Mouse (Mus musculus) mesoderm, embryonic 11.5 days (tissue): ENCODE results near the gene Gm48552.
A peak's percentile ranks its signal among the peaks of the same experiment; 100 is the strongest.

Source experiments
- DNase-seq: peaks from one replicate; pipeline ENCODE4 v3.0.0-alpha.2; 2012; ENCODE audit warnings: low read depth, low spot score

The Gm48552 gene

GRCm38 (mm10) chr10:81406504-81407440, 18.0 kb downstream of the Gm48552 start:
- no peak for DNase-seq

- DNase-seq, result peak; percentile 81
These were observed 19.0 kb downstream of the Gm48552 start for GRCm38 (mm10) chr10:81407539-81408423.

GRCm38 (mm10) chr10:81408424-81408729, 19.6 kb downstream of the Gm48552 start:
- no peak for DNase-seq

DNA sequence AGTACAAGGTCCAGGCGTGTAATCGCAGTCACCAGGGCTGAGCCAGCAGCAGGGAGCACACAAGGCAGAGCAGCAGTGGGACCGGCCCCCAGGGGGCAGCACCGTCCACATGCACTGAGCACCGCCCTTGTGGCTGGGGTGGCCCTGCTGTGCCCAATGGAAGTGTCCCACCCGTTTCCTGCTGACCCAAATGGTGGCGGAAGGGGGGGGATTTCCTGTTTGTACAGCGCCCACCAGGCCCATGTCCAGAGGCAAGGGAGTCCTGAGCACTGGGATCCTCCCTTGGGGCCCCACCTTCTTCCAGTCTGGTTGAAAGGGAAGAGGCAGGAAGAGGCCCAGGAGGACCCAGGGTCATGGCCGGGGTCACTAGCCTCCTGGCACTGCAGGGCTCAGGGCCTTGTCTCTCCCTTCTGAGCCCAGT, 20.1 kb downstream of the Gm48552 start:
- DNase-seq, result peak; percentile 79

DNA sequence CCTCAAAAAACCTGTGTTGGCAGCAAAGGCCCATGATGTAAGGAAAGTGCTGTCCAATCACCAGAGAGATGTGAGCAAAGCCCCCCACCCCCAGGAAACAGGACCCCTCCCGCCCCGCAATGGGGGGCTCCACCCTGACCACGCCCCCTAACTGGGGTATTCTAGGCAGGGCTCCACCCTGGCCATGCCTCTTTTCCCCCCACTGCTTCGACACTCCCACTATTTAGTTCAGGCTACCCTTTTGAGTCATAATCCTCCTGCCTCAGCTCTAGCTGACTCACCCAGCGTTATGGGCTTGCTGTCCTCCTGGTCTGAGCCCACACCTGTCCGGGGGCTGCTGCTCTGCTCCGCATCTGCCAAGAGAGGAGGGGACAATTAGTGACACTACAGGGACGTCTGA, 20.5 kb downstream of the Gm48552 start:
- DNase-seq, result no peak

GRCm38 (mm10) chr10:81410350-81410749, 21.5 kb downstream of the Gm48552 start:
- DNase-seq, result no peak

GRCm38 (mm10) chr10:81410981-81411380, 22.2 kb downstream of the Gm48552 start:
- DNase-seq, result no peak

DNA sequence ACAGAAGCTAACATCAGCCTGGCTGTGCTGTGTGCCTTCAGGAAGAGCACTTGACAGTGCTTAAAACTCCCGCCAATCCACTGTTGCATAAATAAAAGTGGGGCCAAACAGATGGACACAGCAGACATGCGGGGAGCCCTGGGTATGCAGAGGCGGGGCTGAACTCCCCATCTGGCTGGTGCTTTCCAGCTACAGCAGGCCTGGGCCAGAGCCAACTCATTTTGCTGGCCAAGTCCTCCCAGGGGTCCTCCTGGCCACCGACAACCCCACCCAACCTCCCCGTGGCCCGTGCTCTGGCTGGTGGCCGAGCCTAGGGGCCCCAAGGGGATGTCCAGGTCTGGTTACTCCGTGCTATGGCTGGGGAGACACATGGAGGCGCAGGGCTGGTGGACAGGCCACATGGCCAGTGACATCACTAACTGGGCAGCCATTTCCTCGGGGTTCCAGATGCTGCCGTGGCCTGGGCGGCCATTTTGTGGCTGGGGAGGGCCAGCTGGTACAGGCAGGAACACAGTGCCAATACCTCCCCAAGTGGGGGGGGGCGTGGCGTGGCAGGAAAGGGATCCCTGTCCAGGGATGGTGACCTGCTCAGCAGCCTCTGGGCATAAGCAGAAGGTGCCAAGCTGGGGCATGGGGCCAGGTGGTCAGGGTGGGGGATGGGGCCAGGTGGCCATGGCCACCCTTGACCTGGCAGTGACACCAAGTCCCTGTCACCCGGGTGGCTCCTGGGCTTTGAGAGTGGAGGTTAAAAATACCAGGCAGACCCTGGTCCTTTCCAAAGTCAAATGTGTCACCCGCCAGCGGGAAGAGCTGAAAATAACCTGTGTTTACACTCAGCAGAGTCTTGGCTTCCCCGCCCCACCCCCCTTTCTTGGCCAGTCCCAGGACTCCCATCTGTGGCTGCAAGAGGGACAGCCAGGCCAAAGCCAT, 22.9 kb downstream of the Gm48552 start:
- DNase-seq, result no peak

DNA sequence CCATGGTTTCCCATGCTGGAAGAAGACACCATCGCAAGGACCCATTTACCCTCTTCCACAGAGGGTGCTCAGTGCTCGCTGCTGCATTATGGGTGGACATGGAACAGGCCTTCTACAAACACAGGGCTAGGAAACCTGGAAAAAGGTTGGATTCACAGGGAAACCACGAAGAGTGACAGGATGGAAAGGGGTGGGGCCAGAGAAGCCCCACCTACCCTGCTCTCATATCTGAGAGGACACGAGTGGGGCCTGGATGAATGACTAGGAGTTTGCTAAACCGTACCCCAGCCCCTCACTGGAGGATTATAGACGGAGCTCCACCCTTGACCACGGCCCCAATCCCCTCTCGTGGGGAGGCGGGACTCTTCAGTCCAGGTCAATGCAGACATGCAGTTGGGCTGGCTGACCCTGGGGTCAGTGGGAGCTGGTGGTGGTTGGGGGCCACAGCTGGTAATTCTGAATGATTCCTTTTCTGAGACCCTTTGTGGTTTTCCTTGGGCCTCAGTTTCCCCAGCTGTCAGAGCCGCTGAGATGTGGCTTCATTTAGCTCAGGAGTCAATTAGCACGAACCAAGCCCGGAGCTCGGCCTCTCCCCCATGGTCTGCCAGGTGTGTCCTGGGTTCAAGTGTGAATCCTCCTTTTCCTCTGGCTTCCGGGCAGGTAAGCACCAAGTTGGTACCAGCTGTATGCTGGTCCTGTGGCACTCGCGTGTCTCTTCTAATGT, 23.9 kb downstream of the Gm48552 start:
- DNase-seq, result no peak

DNA sequence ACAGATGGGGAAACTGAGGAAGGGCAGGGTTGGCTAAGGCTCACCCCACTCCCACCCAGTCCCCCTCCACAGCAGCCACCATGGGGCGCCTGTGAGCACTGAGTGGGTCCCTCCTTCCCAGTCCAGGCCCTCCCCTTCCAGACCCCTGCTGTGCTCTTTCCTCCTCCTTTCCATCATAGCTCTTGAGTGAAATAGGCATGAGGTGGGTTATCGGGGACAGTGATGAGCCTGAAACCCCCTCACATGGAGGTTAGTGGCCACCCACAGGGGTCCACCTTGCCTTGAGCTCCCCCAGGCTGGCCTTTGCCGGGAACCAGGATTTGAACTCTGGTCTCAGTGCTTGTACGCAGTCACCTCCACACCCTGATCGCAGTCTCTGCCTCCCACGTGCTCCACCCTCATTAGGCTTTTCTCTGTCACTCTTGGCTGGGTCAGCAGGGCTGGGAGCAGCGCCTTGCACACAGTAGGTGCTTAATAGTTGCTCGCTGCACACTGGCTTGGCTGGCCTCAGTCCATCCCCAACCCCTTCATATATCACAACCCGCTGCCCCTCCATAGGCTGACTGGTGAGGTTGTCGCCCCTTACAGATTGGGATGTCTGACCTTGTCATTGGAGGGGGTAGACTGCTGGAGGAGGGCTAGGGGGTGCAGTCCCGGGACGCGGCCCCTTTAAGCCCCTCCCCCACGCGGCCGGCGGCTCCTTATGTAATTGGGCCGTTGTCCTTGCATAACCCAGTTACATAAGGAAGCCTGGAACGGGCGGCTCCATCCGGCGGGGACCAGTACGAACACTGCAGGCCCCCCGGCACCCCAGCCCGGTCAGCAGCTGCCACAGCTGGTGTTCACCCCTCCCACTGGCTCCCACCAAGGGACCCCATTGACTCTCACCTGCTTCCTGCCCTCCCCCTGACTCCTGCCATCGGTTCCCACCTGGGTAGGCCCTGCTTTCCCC, 24.8 kb downstream of the Gm48552 start:
- DNase-seq, result peak; percentile 66

DNA sequence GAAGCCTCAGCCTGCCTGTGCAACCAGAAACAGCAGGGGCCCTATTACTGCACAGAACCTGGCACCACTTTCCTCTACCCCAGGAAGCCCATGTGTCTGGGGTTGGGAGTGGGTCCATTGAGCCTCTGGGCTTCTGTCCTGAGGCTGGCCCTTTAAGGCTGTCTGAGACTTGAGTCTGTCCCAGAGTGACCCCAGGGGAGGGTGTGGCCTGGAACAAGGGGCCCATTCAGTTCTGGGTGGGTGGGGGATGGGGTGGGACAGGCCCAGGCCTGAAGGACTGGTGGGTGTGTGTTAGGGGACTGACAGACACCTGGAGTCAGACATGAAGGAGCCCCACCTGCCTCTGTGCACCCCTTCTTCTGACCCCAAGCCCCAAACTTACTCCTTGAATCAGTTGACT, 25.9 kb downstream of the Gm48552 start:
- peak; percentile 75 for DNase-seq

DNA sequence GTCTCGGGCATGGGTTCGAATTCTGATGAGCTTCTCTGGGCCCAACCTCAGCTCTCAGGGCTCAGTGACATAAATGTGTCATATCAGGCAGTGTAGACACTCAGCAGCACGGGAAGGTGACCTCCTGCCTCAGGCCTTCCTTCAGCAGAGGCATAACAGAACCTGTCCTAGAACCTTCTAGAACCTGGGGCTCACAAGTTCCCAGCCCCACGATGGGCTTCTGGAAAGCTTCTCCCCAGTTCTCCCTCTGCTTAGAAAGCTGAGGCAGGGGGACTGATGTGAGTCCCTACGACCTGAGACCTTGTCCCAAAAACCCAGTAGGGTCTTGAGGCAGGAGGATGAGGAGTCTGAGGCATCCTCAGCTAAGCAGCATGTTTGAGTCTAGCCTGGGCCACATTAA, 26.3 kb downstream of the Gm48552 start:
- no peak for DNase-seq

DNA sequence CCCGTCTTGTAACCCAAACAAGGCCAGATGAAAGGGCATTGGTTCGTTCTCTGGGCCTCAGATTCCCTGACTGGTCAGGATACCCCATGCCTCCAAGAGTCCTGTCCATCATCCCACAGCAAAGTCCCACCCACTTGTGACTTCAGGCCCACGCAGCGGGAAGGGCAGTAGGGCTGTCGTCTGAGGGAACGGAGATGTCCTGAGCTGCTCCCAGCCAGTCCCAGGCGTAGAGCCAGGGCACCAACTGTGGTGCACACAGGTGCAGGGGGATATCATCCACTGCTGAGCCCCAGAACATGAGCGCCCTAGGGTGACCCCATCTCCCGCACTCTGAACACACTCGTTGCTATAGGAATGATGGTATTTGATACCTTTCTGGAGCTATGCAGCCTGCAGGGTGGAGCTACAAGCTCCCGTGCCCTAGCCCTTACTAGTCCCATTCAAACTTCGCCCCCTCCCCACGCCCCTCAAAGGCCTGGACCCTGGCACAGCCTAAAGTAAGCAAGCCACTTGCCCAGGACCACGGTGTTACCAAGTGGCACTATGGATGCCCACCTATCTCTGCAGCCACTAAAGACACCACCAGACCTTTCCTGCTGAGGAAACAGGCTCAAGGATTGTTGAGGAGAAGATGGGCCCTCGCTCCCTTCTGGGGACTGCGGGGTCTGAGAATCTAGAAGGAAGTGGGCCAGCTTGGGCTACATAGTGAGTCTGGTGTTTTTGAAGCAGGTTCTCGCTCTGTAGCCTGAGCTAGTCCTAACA, 26.9 kb downstream of the Gm48552 start:
- DNase-seq, result no peak

DNA sequence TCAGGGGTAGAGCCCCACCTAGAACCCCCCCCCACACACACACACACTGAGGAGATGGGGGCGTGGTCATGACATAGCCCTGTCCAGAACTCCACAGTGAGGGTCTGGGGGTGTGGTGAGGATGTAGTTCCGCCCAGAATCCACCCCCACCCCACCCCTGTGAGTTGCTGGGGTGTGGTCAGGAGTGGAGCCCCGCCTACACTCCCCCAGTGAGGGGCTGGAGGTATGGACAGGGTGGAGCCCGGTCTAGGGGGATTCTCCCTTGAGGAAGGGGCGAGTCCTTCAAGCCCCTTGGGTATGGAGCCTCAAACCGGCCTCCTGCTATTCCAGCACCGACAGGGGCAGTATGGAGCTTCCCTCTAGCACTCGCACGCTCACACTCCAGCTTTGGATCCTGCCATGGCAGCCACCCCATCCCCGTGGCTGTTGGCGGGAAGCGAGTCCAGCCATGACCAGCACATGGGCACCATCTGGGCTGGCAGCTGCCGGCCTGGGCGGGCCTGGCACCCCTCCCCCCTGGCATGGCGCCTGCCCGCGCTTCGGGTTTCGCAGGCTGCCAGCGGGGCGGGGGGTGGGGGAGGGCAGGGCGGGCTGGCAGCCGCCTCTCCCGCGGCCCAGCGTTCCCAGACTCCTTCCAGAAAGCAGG, 27.9 kb downstream of the Gm48552 start:
- DNase-seq, result peak; percentile 80

GRCm38 (mm10) chr10:81417227-81418215, 28.7 kb downstream of the Gm48552 start:
- no peak for DNase-seq

DNA sequence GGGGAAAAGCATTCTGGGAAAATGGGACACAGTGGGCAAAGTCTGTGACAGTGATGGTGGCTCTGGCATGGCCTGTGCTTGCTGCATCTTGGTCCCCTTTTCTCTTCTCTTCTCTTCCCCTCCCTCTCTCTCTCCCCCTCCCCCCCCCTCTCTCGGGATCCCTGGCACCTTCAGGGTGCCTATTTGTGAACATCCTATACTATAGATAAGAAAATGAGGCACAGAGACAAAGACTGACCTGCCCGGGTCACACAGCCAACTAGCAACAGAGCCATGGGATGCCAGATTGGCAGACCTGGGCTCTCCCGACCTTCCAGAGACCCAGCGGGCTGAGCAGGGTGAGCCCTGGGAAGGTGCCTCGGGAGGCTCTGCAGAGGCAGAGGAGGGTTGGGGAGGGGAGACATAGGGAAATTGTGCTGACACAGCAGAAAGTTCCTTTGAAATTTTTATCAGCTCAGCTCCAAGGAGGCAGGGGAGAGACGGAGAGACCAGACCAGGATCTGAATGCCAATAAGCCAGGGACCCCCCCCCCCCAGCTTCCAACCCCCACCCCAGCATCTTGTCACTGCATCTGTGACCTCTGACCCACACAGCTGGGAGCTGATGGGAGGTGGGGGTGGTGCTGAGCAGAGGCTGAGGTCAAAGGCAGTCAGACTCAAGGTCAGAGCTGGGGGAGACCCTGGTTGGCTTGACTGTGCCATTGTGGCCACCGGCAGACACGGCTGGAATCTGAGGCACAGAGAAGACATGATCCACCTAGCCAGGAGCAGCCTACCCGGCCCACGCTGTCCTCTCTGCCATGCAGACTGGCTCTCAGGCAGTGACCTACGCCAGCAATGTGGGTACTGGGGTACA, 29.6 kb downstream of the Gm48552 start:
- DNase-seq, result no peak
